Comparison of ENCODE assay signal across 8 mouse cellular contexts in the genomic region with DNA sequence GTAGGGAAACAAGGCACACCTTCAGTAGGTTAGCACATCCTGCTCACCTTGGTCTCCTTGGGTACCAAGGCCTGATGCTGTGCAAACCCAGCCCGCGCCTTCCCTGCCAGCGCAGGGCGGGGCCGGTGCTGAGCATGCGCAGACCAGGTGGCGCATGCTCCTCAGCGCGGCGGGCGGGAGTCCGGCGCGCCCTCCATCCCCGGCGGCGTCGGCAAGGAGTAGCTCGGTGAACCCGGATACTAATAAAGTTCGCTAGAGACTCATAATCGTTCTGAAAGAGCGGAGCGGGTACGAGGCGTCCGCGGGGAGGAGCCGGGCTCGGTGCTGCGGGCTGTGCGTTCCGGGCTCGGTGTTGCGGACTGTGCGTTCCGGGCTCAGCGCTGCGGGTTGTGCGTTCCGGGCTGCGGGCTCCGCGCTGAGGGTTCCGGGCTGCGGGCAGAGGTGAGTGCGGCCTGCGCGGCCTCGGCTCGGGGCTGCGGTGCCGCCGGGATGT. TPM values are rescaled to one million over a fixed set of nuclear protein-coding genes. Genes with fewer than 3 reads are reported as not detected.
A peak's percentile ranks its signal among the peaks of the same experiment; 100 is the strongest.
DNase-seq lines count a peak whose midpoint lies in the region; ATAC-seq and TF ChIP-seq lines count a peak whose summit lies in the region.

Rab23 (plus strand) TSS at position 155 of the 493 bp plus-strand sequence.

- peak within 1 kb of the TSS; percentile 66 for H3K4me2 ChIP-seq in embryonic facial prominence, embryonic 13.5 days
- H3K4me2 ChIP-seq in limb, embryonic 11.5 days (ENCODE audit: low read depth, severe bottlenecking): peak within 1 kb of the TSS; percentile 52
- H3K4me2 ChIP-seq in midbrain, embryonic 13.5 days (replicated peaks): peak within 1 kb of the TSS; percentile 67

- ATAC-seq in embryonic facial prominence, embryonic 13.5 days (ENCODE audit: insufficient number of reproducible peaks, insufficient read depth, low FRiP score, low TSS enrichment, low read depth): peak; percentile 89
- ATAC-seq in limb, embryonic 11.5 days (ENCODE audit: insufficient number of reproducible peaks, low FRiP score, low TSS enrichment, low read depth): peak; percentile 96
- ATAC-seq in midbrain, embryonic 13.5 days: peak; percentile 98

- no peaks in the 10 kb centered on the region for H3K9me3 ChIP-seq in embryonic facial prominence, embryonic 13.5 days
- H3K9me3 ChIP-seq in limb, embryonic 11.5 days (ENCODE audit: control insufficient read depth, low read length): no peaks in the 10 kb centered on the region
- H3K9me3 ChIP-seq in midbrain, embryonic 13.5 days: no peaks in the 10 kb centered on the region

- TF ChIP-seq CTCF in heart, adult 2 months (IDR thresholded peaks at IDR 0.05): no peak
- TF ChIP-seq CTCF in kidney, adult 2 months (conservative IDR thresholded peaks at IDR 0.05; ENCODE audit: insufficient read depth, insufficient read length, low read depth, low read length): no peak

- intact Hi-C loops in heart, adult 2 months (cut with DNase I): no loop called here

- no peak for TF ChIP-seq EP300 in heart, adult 2 months (IDR thresholded peaks at IDR 0.05; ENCODE audit: insufficient read depth, low read depth, low read length)

- H3K27ac ChIP-seq in embryonic facial prominence, embryonic 13.5 days: peak within 1 kb of the TSS; percentile 97
- H3K27ac ChIP-seq in heart, adult 2 months: peak within 1 kb of the TSS; percentile 79
- peak within 1 kb of the TSS; percentile 37 for H3K27ac ChIP-seq in kidney, adult 2 months (ENCODE audit: insufficient read depth, low read depth, low read length)
- H3K27ac ChIP-seq in limb, embryonic 11.5 days (replicated peaks; ENCODE audit: low read depth, low read length): peak within 1 kb of the TSS; percentile 84
- peak within 1 kb of the TSS; percentile 94 for H3K27ac ChIP-seq in midbrain, embryonic 13.5 days

- H3K4me3 ChIP-seq in embryonic facial prominence, embryonic 13.5 days: peak within 1 kb of the TSS; percentile 81
- peak within 1 kb of the TSS; percentile 79 for H3K4me3 ChIP-seq in heart, adult 2 months
- peak within 1 kb of the TSS; percentile 80 for H3K4me3 ChIP-seq in kidney, adult 2 months (ENCODE audit: insufficient read depth, low read depth, low read length)
- H3K4me3 ChIP-seq in limb, embryonic 11.5 days (ENCODE audit: low read depth, low read length): peak within 1 kb of the TSS; percentile 68
- peak within 1 kb of the TSS; percentile 86 for H3K4me3 ChIP-seq in midbrain, embryonic 13.5 days (replicated peaks)

- peak within 1 kb of the TSS; percentile 95 for H3K9ac ChIP-seq in embryonic facial prominence, embryonic 13.5 days
- H3K9ac ChIP-seq in heart, adult 2 months (ENCODE audit: low read depth, low read length): peak within 1 kb of the TSS; percentile 92
- H3K9ac ChIP-seq in limb, embryonic 11.5 days (ENCODE audit: low read length): peak within 1 kb of the TSS; percentile 92
- H3K9ac ChIP-seq in midbrain, embryonic 13.5 days (replicated peaks): peak within 1 kb of the TSS; percentile 89

- H3K36me3 ChIP-seq in embryonic facial prominence, embryonic 13.5 days: peaks cover 30% of the 10 kb centered on the region
- H3K36me3 ChIP-seq in heart, adult 2 months (ENCODE audit: control insufficient read depth, insufficient read depth, low read length): no peaks in the 10 kb centered on the region
- no peaks in the 10 kb centered on the region; the same call in 1 of the 2 replicates for H3K36me3 ChIP-seq in kidney, adult 2 months (ENCODE audit: control insufficient read depth, insufficient read depth, low read length)
- H3K36me3 ChIP-seq in limb, embryonic 11.5 days (ENCODE audit: control insufficient read depth, insufficient read depth, low read length): no peaks in the 10 kb centered on the region; the same call in 1 of the 2 replicates
- peaks cover 24% of the 10 kb centered on the region for H3K36me3 ChIP-seq in midbrain, embryonic 13.5 days

- H3K4me1 ChIP-seq in embryonic facial prominence, embryonic 13.5 days: peaks cover 4% of the 10 kb centered on the region
- H3K4me1 ChIP-seq in heart, adult 2 months (ENCODE audit: control insufficient read depth, insufficient read depth, low read length): no peaks in the 10 kb centered on the region
- H3K4me1 ChIP-seq in kidney, adult 2 months (ENCODE audit: control insufficient read depth, insufficient read depth, low read length): no peaks in the 10 kb centered on the region
- H3K4me1 ChIP-seq in limb, embryonic 11.5 days (ENCODE audit: control insufficient read depth, insufficient read depth, low read length): peaks cover 5% of the 10 kb centered on the region
- peaks cover 17% of the 10 kb centered on the region for H3K4me1 ChIP-seq in midbrain, embryonic 13.5 days (replicated peaks)

- peak; percentile 50 for TF ChIP-seq POLR2A in heart, adult 2 months (IDR thresholded peaks at IDR 0.05; ENCODE audit: insufficient read depth, low read depth, low read length)
- no peak for TF ChIP-seq POLR2A in kidney, adult 2 months (IDR thresholded peaks at IDR 0.05; ENCODE audit: low read depth, low read length)

- no peaks in the 10 kb centered on the region for H3K79me2 ChIP-seq in heart, adult 2 months (replicated peaks; ENCODE audit: control insufficient read depth, insufficient read depth, low read length)

- peak; percentile 78 for DNase-seq in 3T3-L1 (ENCODE audit: low read depth, low spot score)
- DNase-seq in adrenal gland, postnatal 4 days (ENCODE audit: low spot score in 2 of 2): peak; percentile 50 to 59
- DNase-seq in heart, adult 2 months: peak; percentile 88 to 89
- DNase-seq in kidney, adult 2 months: peak; percentile 87
- DNase-seq in limb, embryonic 11.5 days (ENCODE audit: low spot score): peak; percentile 88
- peak; percentile 64 for DNase-seq in spleen, adult 12 weeks (ENCODE audit: low spot score)

- whole genome bisulfite sequencing in embryonic facial prominence, embryonic 13.5 days: under 1% methylated on average over 50 of the region's 54 CpGs
- WGBS in heart, adult 2 months: 1% methylated on average over 51 of the region's 54 CpGs
- WGBS in kidney, adult 2 months: under 1% methylated on average over 54 of the region's 54 CpGs
- under 1% methylated on average over 54 of the region's 54 CpGs for WGBS in limb, embryonic 11.5 days
- under 1% methylated on average over 49 of the region's 54 CpGs for WGBS in midbrain, embryonic 13.5 days

- H3K27me3 ChIP-seq in embryonic facial prominence, embryonic 13.5 days: no peaks in the 10 kb centered on the region
- no peaks in the 10 kb centered on the region for H3K27me3 ChIP-seq in heart, adult 2 months (ENCODE audit: control insufficient read depth, insufficient read depth, low read length)
- H3K27me3 ChIP-seq in kidney, adult 2 months (replicated peaks; ENCODE audit: control insufficient read depth, insufficient read depth, low read length): no peaks in the 10 kb centered on the region
- H3K27me3 ChIP-seq in limb, embryonic 11.5 days (ENCODE audit: control insufficient read depth, insufficient read depth, low read length): no peaks in the 10 kb centered on the region
- no peaks in the 10 kb centered on the region for H3K27me3 ChIP-seq in midbrain, embryonic 13.5 days

RNA-seq across cellular contexts. Expression of gene Rab23, which starts in this region (rescaled TPM):
- total RNA-seq in adrenal gland, postnatal 4 days (2021): 10 to 100 TPM; 20.1 to 23.2 TPM
- polyA plus RNA-seq in embryonic facial prominence, embryonic 13.5 days (2015; fragmentation: Nextera tagmentation; extraction: Ambion mirVana): 37.7 and 38.0 TPM in 2 replicates
- total RNA-seq in heart, adult 2 months (2021): 10 to 100 TPM in 1 of 2 experiments, 1 to 10 TPM in 1; 8.1 to 10.6 TPM
- polyA plus RNA-seq in heart, adult 2 months (2012; rRNA removed): 5.3 and 8.2 TPM in 2 replicates
- polyA plus RNA-seq in kidney, adult 2 months (2012; rRNA removed): 7.3 and 7.5 TPM in 2 replicates
- polyA plus RNA-seq in limb, embryonic 11.5 days (2014; fragmentation: Nextera tagmentation; extraction: Ambion mirVana): 27.1 and 35.6 TPM in 2 replicates
- 27.3 and 29.9 TPM in 2 replicates for polyA plus RNA-seq in midbrain, embryonic 13.5 days (2015; fragmentation: Nextera tagmentation; extraction: Ambion mirVana)

Comparison
In these comparisons a context has a peak if more than half of its experiments do, and no peak if none do; other contexts are left out.
1. Peak in every context shown above with its lines: DNase-seq, ATAC-seq, H3K4me3 ChIP-seq and H3K27ac ChIP-seq.
2. H3K27ac ChIP-seq: peak in every context shown above with its lines; median percentile 97 in embryonic facial prominence, embryonic 13.5 days; 94 in midbrain, embryonic 13.5 days; 84 in limb, embryonic 11.5 days; 79 in heart, adult 2 months; 37 in kidney, adult 2 months.